Mouse (Mus musculus) megakaryocyte progenitor cell, adult 5-6 weeks (primary cell): ENCODE measurements around the gene Pip4k2a. TPM values are rescaled to one million over a fixed set of nuclear protein-coding genes. Genes with fewer than 3 reads are reported as not detected.

Experiments
- ATAC-seq: replicated peaks from 2 replicates; pipeline ENCODE4 v1.8.0; 2016; ENCODE audit warnings: mild to moderate bottlenecking, moderate TSS enrichment, inconsistent platforms; ENCODE audit not compliant: poor library complexity
- total RNA-seq, 2 experiments: library from RNA; stranded (forward) in 1 of 2; stranded (reverse) in 1 of 2; fragments of 157-497, 149-512 nt in 1 of 2; fragments of 200-1000 nt in 1 of 2; gene quantifications; 2 replicates each; pipeline versions ENCODE4 v1.2.3 to v1.2.4; 2015 to 2017

Gene Pip4k2a
- total RNA-seq, 2 experiments from 2014 or later: 23.5 to 47.3 TPM

DNA sequence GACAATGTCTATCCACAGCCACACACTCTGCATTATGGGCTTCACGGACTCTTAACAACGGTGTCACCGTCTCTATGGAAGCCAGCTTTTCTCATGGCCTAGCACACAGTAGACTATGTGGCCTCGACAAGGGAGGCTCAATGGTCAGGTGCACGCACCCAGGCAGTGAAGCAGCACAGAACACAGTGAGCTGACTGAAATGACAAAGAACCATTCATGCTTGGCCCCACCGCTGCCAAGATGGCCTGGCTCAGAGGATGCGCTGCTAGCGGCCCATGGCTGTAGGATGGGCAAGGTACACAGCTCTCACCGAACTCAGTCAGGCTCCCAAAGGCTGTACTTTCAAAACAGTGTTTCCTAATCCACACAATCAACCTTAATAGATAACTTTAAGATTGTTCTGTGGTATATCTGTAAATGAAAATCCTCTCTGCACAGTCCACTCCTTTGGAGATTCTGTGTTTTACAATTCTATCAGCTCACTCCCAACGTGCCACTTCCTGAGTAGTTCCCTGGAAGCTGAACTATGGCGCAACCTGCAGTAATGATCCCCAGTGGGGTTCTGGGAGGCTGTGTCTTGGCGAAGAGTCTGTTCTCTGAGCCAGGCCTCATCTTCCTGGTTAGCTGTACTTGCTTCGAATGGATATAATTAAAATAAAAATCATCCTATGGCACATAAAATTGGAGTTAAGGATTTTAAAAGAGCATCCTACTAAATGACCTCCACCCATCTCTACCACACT is 67.4 kb downstream of the Pip4k2a start:
- no peak for ATAC-seq

DNA sequence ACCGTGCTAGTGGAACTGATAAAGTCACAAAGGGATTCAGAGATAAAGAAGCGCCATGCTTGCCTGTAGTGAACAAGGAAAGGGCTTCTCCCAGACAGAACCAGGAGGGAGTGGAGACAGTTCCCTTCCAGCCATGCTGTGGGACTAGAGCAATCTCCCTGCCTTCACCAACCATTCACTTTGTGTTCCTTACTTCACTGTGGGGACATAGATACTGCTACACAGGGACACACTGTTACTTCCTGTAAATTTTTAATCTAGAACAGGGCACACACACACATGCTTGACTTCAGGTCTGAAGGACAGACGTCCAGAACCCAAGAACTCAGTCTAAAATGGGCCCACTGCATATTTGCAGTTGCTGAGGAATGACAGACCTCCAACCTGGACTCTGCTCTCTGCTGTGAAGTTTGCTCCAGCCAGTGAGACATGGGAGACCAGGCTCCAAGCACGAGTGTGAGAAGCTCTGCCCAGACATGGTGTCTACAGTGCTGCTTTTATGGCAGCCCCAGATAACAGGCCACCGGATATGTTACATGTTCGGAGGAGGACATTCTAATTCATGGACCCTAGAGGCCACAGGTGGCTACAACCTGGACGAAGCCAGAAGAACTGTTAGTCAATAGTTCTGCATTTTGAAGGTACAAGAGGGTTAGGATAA is 69.2 kb downstream of the Pip4k2a start:
- peak; percentile 35 for ATAC-seq

DNA sequence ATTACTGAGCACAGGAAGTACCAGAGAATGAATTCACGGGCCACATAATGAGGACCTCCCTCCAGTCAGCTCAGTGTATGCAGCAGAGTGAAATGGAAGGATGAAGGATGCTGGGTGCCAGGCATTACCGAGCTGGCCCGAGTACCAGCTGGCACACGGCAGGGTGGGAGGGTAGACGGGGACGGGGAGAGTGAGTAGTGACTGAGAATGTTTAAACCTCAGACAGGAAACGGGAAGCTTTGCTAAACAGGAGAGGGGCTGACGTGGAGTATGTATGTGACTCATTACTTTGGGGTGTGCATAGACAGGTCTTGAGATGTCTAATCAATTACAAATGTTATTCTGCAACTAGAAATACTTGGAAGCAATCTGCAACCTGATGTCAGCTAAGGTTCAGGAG is 69.7 kb downstream of the Pip4k2a start:
- ATAC-seq: peak; percentile 32

DNA sequence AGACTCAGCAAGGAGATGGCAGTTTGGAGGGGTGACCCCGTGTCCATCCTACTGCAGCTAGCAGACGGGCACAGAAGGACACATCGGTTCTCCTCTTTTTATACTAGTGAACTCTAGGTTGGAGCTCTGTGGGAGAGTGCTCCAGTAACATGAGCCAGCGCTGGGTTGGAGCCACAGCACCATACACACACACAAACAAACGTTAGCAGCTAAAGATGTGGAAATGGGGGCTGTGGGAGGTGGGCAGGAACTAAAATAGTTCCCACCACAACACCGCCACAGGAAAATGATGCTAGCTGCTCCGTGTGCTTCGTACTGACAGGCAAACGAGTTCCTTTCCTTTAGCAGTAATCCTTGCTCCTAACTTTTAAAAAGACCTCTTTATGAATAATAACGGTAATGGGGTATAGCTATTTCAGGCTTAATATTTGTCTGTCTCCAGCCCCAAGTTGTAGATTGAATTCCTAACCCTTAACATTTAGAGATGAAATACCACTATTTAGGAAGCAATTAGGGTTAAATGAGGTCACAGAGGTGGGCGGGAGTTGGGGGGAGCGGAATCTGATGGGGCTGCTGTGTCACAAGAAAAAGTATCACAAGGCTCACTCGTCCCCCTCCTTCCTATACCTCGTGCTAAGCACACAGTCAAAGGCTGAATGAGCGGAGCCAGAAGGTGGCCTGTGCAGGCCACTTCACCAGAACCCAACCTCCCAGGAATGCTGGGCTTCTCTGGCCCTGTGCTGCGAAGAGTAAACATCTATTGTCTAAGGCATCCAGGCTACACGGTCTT is 73.9 kb downstream of the Pip4k2a start:
- peak; percentile 42 for ATAC-seq

DNA sequence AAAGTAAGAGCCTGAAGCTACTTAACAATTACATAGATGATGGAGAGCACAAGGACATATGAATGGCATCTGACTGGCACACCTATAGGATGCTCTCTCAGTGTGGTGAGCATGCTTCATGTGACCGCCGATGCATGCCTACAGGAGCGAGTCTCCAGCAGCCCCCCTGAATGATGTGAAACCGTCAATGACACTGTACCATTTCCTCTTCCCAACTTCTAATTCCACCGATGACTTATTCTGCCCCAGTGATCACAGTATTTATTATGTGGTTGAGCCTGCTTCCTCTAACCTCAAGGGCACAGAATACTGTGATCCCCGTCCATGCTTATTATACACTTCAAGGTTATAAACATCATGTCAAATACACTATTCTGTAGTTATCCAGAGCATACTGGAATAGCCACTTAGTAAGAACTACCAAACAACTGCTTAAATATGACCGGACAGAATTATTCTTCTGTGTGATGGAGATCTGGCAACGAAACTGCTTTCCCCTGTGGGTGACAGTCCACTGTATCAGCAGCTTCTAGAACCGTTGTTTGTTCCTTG is 74.8 kb downstream of the Pip4k2a start:
- peak; percentile 30; the same call in 1 of the 2 replicates for ATAC-seq

DNA sequence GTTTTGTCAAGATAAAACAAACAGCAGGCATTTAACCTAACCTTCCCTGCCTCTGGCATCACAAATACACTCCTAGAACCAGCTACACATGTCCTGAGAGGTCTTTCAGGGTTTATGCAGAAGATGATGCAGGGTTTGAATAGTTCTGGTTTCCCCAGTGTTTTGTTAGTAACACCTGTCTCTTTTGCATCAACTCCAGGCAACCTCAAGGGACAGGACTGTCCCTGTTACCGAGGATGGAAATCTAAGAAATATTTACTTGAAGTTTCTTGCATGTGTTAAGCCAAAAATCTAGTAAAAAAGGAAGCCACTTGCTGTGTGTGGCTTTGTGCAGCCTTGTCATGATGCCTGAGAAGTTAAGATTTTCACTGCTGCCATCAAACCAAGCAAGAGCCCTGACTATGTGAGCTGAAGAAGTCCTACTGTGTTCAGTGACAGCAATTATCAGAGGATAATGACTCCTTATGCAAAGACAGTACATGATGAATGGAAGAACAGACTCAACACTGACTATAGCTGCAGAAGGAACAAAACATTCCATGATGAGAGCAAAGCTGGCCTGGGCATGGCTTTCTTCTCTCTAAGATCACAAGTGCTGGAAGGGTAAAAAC is 76.3 kb downstream of the Pip4k2a start:
- no peak for ATAC-seq

DNA sequence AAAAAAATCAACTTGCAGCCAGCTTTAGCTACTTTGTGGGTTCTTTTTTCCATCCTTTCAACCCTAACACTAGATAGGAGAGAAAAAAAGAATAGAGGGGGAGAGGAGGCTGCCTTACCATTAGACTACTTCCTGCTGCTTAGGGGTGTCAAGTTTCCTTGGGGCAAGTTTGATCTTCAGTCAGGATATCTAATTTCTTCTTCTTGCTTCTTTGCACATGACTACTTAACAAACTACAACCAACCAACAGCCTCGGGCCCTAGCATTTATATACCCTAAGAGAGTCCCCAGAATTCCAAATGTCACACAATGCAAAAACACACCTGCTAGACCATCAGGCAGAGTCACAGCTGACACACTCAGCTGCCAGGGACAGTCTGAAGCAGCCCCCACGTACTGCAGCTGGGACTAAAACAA is 77.5 kb downstream of the Pip4k2a start:
- no peak for ATAC-seq

DNA sequence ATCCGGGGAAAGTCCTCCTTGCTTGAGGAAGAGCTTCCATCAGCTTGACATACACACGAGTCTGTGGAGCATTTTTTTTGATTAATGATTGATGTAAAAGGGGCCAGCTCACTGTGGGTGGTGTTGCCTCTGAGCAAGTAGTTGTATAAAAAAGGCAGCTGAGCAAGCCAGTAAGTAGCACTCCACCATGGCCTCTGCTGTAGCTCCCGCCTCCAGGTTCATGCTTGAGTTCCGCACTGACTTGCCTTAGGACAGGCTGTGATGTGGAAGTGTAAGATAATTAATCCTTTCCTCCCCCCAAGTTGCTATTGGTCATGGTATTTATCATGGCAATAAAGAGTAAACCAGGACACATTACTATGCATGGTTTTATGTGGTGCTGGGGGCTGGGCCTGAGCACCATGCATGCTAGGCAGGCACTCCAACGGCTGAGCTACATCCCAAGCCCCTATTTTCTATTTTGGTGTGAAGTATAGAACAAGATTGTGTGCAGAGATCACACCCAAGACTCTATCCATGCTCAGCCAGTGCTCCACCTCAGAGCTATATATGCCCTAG is 78.0 kb downstream of the Pip4k2a start:
- no peak for ATAC-seq

DNA sequence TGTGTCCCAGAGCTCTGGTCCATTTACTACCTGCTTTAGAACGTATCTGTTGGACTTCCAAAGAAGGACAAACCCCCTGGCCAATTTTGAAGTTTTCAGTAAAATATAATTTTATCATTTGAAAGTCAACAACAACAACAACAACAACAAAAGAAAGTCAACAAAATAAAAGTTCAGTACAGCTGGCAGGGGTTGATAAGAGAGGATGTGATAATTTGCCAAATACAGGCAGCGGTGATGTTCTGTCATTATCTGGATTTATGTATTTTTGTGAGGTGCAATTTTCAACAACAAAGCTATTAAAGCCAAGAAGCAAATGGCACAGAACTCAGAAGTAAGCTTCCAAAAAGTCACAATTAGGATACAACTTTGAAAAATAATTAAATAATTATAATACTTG is 80.1 kb downstream of the Pip4k2a start:
- no peak for ATAC-seq

DNA sequence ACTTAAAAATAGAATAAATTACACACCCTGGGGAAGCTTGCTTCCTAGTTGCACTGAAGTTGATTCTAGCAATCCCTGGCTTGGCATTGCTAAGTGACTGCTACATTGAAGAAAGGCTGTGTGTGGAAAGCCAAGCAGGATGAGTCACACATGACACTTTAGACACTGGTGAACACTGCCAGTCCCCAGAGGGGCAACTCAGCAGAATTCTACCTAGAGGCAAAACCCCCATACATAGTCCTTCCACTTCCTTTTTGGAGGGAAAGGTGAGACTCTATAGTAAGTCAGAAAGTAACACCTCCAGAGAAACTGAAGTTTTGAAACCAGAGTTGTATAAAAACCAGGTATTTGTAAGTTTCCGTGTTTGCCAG is 80.6 kb downstream of the Pip4k2a start:
- 0 out of 2 replicates have a peak, but pooled peaks have one; percentile 17 for ATAC-seq

DNA sequence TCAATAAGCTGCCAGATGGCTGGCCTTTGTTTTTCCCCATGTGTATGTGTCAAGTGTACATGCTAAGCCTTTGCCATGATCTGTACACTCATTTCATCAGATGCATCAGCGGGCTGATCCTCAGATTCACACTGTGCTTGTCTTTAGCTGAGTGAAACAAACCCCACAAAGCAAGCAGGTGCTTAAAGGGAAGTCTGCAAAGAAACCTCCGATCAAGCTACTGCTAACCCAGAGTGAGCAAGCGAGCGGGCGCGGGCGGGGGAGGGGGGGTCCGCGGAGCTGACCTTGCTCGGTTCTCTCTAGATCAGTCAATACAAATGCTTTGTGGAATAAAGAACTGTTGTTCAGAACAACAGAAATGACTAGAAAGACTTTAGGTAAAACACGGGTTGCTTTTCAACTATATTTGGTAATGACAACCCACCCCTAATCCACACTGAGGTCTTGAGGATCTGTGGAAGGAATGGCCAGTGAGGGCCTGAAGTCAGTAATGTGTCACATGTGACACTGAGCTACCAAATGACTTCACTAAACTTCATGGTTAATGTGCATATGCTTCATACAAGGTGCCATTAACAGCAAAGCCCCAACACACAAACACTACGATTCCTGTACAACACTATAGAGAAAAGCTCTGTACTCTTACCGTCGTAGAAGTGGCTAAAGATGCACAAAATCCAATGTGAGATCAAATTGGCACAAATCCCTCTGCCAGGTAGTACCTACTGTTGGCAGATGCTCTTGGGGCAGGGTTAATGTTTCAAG is 81.1 kb downstream of the Pip4k2a start:
- 0 out of 2 replicates have a peak, but pooled peaks have one; percentile 28 for ATAC-seq

DNA sequence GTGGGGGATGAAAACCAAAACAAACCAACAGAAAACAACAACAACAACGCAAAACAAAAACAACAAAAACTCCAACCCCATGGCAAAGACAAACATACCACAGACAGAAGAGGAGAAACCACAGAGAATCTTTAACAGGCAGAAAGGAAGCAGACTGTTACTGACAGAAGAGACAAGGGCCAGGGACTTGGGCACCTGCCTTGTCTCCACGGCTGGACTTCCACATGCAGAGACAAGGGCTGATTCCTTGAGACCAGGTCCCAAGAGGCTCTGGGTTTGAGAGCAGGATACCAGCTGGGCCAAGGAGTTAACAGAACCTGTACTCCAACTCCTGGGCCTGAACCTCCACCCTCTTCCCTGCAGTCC is 81.9 kb downstream of the Pip4k2a start:
- peak; percentile 41 for ATAC-seq

DNA sequence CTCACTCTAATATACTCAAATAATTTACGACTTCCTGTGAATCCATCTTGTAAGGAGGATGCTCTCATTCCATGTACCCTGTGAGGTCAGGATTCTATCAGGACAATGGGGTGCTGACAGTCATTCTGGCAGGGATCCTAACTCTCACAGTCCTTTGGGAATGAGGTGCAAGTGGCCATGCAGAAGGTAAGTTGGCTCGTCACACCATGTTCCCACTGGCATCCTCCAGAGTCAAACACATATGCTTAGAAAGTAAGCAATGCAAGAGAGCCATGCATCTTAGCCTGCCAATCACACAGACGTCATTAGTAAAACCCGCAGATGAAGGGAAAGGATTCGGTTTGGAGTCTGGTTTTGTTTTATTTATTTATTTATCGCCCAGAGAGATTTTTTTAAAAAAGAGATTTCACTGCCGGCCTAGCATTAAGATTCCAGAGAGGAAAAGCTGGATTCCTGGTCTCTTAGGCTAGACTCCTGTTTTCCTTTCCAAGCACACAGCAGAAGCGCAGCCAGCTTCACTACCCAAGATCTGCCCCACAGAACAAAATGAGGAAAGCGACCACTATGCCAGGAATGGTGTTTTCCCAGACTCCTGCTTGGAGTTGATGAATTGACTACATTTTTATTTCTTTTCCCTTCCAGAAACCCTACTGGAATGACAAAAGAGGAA is 82.4 kb downstream of the Pip4k2a start:
- no peak for ATAC-seq

DNA sequence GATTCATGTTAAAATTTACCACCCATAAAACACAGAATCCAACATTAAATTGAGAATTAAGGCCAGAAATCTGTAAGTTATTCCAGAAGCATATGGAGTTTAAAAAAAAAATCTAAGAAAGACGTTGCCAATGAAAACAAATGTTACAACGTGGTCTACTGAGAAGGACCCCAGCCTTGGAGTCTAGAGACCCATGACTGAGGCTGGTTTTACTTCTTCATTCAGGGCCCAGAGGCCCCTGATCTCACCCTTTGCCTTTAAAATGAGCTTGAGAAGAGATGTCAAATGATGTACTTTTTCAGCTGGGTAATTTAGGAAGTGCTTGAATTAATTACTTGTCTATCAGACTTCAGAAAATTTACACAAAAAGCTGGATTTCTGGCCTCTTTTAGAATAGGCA is 83.2 kb downstream of the Pip4k2a start:
- ATAC-seq: no peak

DNA sequence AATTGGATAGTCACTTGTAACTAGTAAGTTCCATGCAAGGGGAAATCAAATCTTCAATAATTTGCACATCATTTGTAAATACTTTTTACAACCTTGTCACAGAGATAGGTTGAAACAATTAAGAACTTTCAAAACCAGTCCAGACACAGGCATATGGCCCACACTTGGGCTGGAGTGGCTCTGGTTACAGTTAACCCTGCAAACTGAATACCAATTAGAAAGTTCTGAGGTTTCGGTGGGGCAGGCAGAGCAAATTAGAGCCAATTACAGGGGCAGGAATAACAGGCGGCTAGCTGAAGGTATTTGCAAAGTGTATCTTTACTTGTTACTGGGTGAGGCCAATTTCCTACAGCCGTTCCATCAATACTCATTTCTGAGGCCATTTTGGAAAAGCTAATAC is 84.3 kb downstream of the Pip4k2a start:
- no peak for ATAC-seq

DNA sequence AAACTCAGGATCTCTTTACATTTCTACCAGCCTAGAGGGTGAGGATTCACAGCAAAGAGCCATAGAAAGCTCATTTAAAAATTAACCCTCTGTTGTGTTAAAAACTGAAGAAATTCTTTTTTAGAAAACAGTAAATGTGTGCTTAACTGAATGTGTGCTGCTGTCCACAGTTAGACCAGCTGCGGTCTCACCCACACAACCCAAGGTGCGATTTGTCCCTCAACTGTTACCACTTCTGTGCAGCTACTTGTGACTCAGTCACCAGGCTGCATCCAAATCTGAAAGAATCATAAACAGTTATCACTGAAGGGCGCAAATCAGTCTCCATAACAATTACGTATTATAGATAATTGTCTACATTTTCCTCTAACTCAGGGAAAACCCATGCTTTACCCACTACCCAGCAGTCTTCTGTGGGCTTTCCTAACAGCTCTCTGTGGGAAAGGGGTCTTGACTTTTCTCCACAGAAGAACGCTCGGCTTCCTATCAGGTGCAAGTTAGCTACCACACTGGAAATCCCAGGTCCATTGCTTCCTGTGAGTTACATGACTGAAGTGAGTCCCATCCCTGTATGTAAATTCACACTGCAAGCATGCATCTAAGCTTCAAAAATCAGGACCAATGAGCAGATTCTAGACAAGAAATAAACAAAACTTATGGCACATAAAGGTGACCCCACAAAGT is 86.5 kb downstream of the Pip4k2a start:
- no peak for ATAC-seq

DNA sequence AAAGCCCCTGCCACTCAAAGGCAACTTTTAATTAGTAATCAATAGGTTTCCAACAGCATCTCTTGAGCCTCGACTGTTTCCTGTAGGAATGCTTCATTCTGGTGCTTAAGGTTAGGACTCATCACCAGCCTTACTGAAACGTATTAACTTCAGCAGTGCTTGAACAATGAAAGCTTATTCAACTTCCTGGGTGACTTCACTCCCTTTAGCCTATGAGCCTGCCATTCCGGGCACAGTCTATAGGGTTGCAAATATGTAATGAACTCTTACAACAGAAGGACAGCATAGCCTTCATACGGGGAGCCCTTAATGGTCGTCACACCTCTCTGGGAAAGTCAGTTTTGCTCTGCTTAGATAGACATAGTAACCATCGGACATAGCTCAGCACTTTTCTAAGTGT is 87.7 kb downstream of the Pip4k2a start:
- no peak for ATAC-seq

DNA sequence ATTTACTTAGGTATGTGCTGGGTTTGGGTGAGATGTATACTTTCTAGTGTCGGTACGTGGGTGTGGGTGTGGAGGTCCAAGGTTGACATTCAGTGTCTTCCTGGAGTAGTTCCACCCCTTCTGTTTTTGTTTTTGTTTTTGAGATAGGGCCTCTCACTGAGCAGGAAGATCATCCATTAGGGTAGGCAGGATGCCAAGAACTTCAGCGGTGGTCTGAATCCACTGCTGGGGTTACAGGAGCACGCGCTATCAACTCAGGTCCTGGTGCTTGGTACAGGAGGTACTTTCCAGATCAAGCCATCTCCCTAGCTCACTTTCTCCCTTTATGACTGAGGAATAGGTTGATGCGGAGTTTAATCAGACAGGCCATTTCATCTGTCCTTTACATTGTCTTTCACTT is 88.2 kb downstream of the Pip4k2a start:
- peak; percentile 22; the same call in 1 of the 2 replicates for ATAC-seq

DNA sequence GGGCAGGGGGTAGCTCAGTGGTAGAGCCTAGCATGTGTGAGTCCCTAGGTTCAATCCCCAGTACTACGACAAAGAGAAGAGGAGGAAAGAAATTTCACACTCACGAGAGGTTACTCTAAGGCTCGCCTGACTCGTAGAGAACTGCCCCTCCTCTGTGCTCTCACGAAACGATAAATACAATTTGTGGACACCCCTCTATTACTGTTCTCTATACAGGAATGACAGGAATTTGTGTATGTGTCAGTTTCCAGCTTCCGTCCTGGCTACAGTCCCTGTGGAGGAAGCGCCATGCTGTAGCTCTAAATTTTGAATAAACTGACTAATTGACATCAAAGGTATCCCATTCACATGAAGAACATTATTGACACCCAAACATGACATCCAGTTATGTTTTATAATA is 90.7 kb downstream of the Pip4k2a start:
- ATAC-seq: no peak
